Mouse (Mus musculus): ENCODE measurements at regions not wholly inside any gene's neighbourhood (a gene's known extent, or its start where the extent isn't known, plus 50 kb on each side); places are given as distances from the start of the nearest gene placed in this dataset.

- DNase-seq = no peak
- Histone ChIP-seq H3K4me1 (ENCODE audit: control insufficient read depth, insufficient read depth, low read length) (no peaks in the 10 kb centered on the region), H3K27me3 (ENCODE audit: control insufficient read depth, insufficient read depth, low read length) (no peaks in the 10 kb centered on the region), H3K4me3 (no peak overlapping the region), H3K79me2 (replicated peaks; ENCODE audit: control insufficient read depth, insufficient read depth, low read length) (no peaks in the 10 kb centered on the region), H3K36me3 (ENCODE audit: control insufficient read depth, insufficient read depth, low read length) (no peaks in the 10 kb centered on the region), H3K9ac (ENCODE audit: low read depth, low read length) (no peak overlapping the region), H3K27ac (no peak overlapping the region)
- intact Hi-C loops (cut with DNase I) = no loop called here
- WGBS = 88% methylated on average over 11 of the region's 11 CpGs
- no peak for TF ChIP-seq POLR2A (IDR thresholded peaks at IDR 0.05; ENCODE audit: insufficient read depth, low read depth, low read length)
- TF ChIP-seq EP300 (IDR thresholded peaks at IDR 0.05; ENCODE audit: insufficient read depth, low read depth, low read length) = no peak
- no peak for TF ChIP-seq CTCF (IDR thresholded peaks at IDR 0.05)
Measured at GRCm38 (mm10) chr5:119542836-119543235, 127.6 kb upstream of the Tbx3 start.

- intact Hi-C loops (cut with DNase I) = no loop called here
Measured at GRCm38 (mm10) chr5:119543716-119544115, 126.8 kb upstream of the Tbx3 start.

GRCm38 (mm10) chr5:119544681-119545080 is 125.8 kb upstream of the Tbx3 start:
- intact Hi-C loops (cut with DNase I) = no loop called here
- peak in 1 of 2 experiments; percentile 19 for DNase-seq
- no peaks in the 10 kb centered on the region for H3K27me3 ChIP-seq (ENCODE audit: control insufficient read depth, insufficient read depth, low read length)
- TF ChIP-seq POLR2A (IDR thresholded peaks at IDR 0.05; ENCODE audit: insufficient read depth, low read depth, low read length) = no peak
- TF ChIP-seq EP300 (IDR thresholded peaks at IDR 0.05; ENCODE audit: insufficient read depth, low read depth, low read length) = no peak
- no peak for TF ChIP-seq CTCF (IDR thresholded peaks at IDR 0.05)
- no peaks in the 10 kb centered on the region for H3K36me3 ChIP-seq (ENCODE audit: control insufficient read depth, insufficient read depth, low read length)
- no peak overlapping the region for H3K27ac ChIP-seq
- no peaks in the 10 kb centered on the region for H3K79me2 ChIP-seq (replicated peaks; ENCODE audit: control insufficient read depth, insufficient read depth, low read length)
- WGBS = 52% methylated on average over 11 of the region's 11 CpGs
- no peak overlapping the region for H3K4me3 ChIP-seq
- no peaks in the 10 kb centered on the region for H3K4me1 ChIP-seq (ENCODE audit: control insufficient read depth, insufficient read depth, low read length)
- no peak overlapping the region for H3K9ac ChIP-seq (ENCODE audit: low read depth, low read length)

More at GRCm38 (mm10) chr5:119543716-119544115, 126.8 kb upstream of the Tbx3 start:
- Histone ChIP-seq H3K9ac (ENCODE audit: low read depth, low read length) (no peak overlapping the region), H3K79me2 (replicated peaks; ENCODE audit: control insufficient read depth, insufficient read depth, low read length) (no peaks in the 10 kb centered on the region), H3K27me3 (ENCODE audit: control insufficient read depth, insufficient read depth, low read length) (no peaks in the 10 kb centered on the region), H3K27ac (no peak overlapping the region), H3K4me3 (no peak overlapping the region), H3K4me1 (ENCODE audit: control insufficient read depth, insufficient read depth, low read length) (no peaks in the 10 kb centered on the region), H3K36me3 (ENCODE audit: control insufficient read depth, insufficient read depth, low read length) (no peaks in the 10 kb centered on the region)
- TF ChIP-seq POLR2A (IDR thresholded peaks at IDR 0.05; ENCODE audit: insufficient read depth, low read depth, low read length) (no peak), CTCF (IDR thresholded peaks at IDR 0.05) (no peak), EP300 (IDR thresholded peaks at IDR 0.05; ENCODE audit: insufficient read depth, low read depth, low read length) (no peak)
- DNase-seq = no peak
- 84% methylated on average over 6 of the region's 6 CpGs for WGBS

GRCm38 (mm10) chr5:119547070-119547469 is 123.4 kb upstream of the Tbx3 start:
- TF ChIP-seq EP300 (IDR thresholded peaks at IDR 0.05; ENCODE audit: insufficient read depth, low read depth, low read length) (no peak), POLR2A (IDR thresholded peaks at IDR 0.05; ENCODE audit: insufficient read depth, low read depth, low read length) (no peak), CTCF (IDR thresholded peaks at IDR 0.05) (no peak)
- no peaks in the 10 kb centered on the region for H3K4me1 ChIP-seq (ENCODE audit: control insufficient read depth, insufficient read depth, low read length)
- intact Hi-C loops (cut with DNase I) = no loop called here
- no peak overlapping the region for H3K4me3 ChIP-seq
- no peaks in the 10 kb centered on the region for H3K79me2 ChIP-seq (replicated peaks; ENCODE audit: control insufficient read depth, insufficient read depth, low read length)
- H3K36me3 ChIP-seq (ENCODE audit: control insufficient read depth, insufficient read depth, low read length) = no peaks in the 10 kb centered on the region
- no peak for DNase-seq
- no peak overlapping the region for H3K27ac ChIP-seq
- H3K27me3 ChIP-seq (ENCODE audit: control insufficient read depth, insufficient read depth, low read length) = no peaks in the 10 kb centered on the region
- H3K9ac ChIP-seq (ENCODE audit: low read depth, low read length) = no peak overlapping the region
- 82% methylated on average over 19 of the region's 19 CpGs for WGBS

GRCm38 (mm10) chr5:119550916-119551315 is 119.6 kb upstream of the Tbx3 start:
- no peaks in the 10 kb centered on the region for H3K4me1 ChIP-seq (ENCODE audit: control insufficient read depth, insufficient read depth, low read length)
- no peaks in the 10 kb centered on the region for H3K36me3 ChIP-seq (ENCODE audit: control insufficient read depth, insufficient read depth, low read length)
- H3K27ac ChIP-seq = no peak overlapping the region
- H3K4me3 ChIP-seq = no peak overlapping the region
- intact Hi-C loops (cut with DNase I) = no loop called here
- no peak for TF ChIP-seq CTCF (IDR thresholded peaks at IDR 0.05)
- no peak for TF ChIP-seq EP300 (IDR thresholded peaks at IDR 0.05; ENCODE audit: insufficient read depth, low read depth, low read length)
- TF ChIP-seq POLR2A (IDR thresholded peaks at IDR 0.05; ENCODE audit: insufficient read depth, low read depth, low read length) = no peak
- no peaks in the 10 kb centered on the region; the same call in 1 of the 2 replicates for H3K27me3 ChIP-seq (ENCODE audit: control insufficient read depth, insufficient read depth, low read length)
- H3K9ac ChIP-seq (ENCODE audit: low read depth, low read length) = no peak overlapping the region
- WGBS = 66% methylated on average over 6 of the region's 6 CpGs
- DNase-seq = no peak
- H3K79me2 ChIP-seq (replicated peaks; ENCODE audit: control insufficient read depth, insufficient read depth, low read length) = no peaks in the 10 kb centered on the region

- no peak overlapping the region for H3K4me3 ChIP-seq
- WGBS = 60% methylated on average over 5 of the region's 5 CpGs
- no peaks in the 10 kb centered on the region for H3K36me3 ChIP-seq (ENCODE audit: control insufficient read depth, insufficient read depth, low read length)
- DNase-seq = no peak
- H3K9ac ChIP-seq (ENCODE audit: low read depth, low read length) = no peak overlapping the region
- H3K27me3 ChIP-seq (ENCODE audit: control insufficient read depth, insufficient read depth, low read length) = peaks cover under 1% of the 10 kb centered on the region
- H3K27ac ChIP-seq = no peak overlapping the region
- TF ChIP-seq POLR2A (IDR thresholded peaks at IDR 0.05; ENCODE audit: insufficient read depth, low read depth, low read length) = no peak
- no peak for TF ChIP-seq EP300 (IDR thresholded peaks at IDR 0.05; ENCODE audit: insufficient read depth, low read depth, low read length)
- no peak for TF ChIP-seq CTCF (IDR thresholded peaks at IDR 0.05)
- intact Hi-C loops (cut with DNase I) = no loop called here
- H3K4me1 ChIP-seq (ENCODE audit: control insufficient read depth, insufficient read depth, low read length) = no peaks in the 10 kb centered on the region
- no peaks in the 10 kb centered on the region for H3K79me2 ChIP-seq (replicated peaks; ENCODE audit: control insufficient read depth, insufficient read depth, low read length)
Measured at GRCm38 (mm10) chr5:119553469-119553868, 117.0 kb upstream of the Tbx3 start.

Data from heart, adult 2 months (tissue).